Mouse (Mus musculus) forebrain, postnatal 0 days (tissue): Measurements from ENCODE around the gene Grk5. TPM values are rescaled to one million over a fixed set of nuclear protein-coding genes. Genes with fewer than 3 reads are reported as not detected.

ENCODE experiments used
- ATAC-seq: fragments of 200-750 bp; cut with Nextera tagmentation; 2 replicates; pipeline ENCODE4 v1.8.0; 2017; ENCODE audit warnings: mild to moderate bottlenecking, moderate library complexity
- DNase-seq: peaks from one replicate; pipeline ENCODE4 v3.0.0-alpha.2; 2015
- H3K27ac ChIP-seq: fragments of 300-500 bp; sonication (generic); 2 replicates; pipeline ENCODE4 v1.5.1; 2014; ENCODE audit warnings: low read depth, mild to moderate bottlenecking, antibody characterized with exemption, low read length, moderate library complexity, mixed read lengths
- H3K27me3 ChIP-seq: fragments of 300-500 bp; sonication (generic); 2 replicates; pipeline ENCODE4 v1.6.1; 2014; ENCODE audit warnings: mild to moderate bottlenecking, low read length, mixed read lengths; ENCODE audit not compliant: insufficient read depth
- H3K36me3 ChIP-seq: fragments of 300-500 bp; sonication (generic); 2 replicates; pipeline ENCODE4 v1.6.1; 2014; ENCODE audit warnings: mild to moderate bottlenecking, moderate library complexity; ENCODE audit not compliant: insufficient read depth
- H3K4me1 ChIP-seq: fragments of 300-500 bp; sonication (generic); 2 replicates; pipeline ENCODE4 v1.6.1; 2014; ENCODE audit warnings: antibody characterized with exemption; ENCODE audit not compliant: insufficient read depth
- H3K4me2 ChIP-seq: fragments of 300-500 bp; sonication (generic); 2 replicates; pipeline ENCODE4 v1.6.1; 2014; ENCODE audit warnings: low read depth, mild to moderate bottlenecking, moderate library complexity
- H3K4me3 ChIP-seq: fragments of 300-500 bp; sonication (generic); 2 replicates; pipeline ENCODE4 v1.5.1; 2014; ENCODE audit warnings: low read depth, low read length, mixed read lengths
- H3K9ac ChIP-seq: fragments of 300-500 bp; sonication (generic); 2 replicates; pipeline ENCODE4 v1.6.1; 2014; ENCODE audit warnings: mild to moderate bottlenecking
- H3K9me3 ChIP-seq: fragments of 300-500 bp; sonication (generic); 2 replicates; pipeline ENCODE4 v1.6.1; 2016; ENCODE audit warnings: low read length
- CTCF ChIP-seq: sonication (generic); IDR thresholded peaks from 2 replicates; pipeline ENCODE4 v1.5.1; 2016; ENCODE audit warnings: antibody characterized with exemption, control low read depth, low read depth
- WGBS: fragments of 180-500 bp; shearing (Covaris S2); extraction: QIAGEN DNeasy Blood & Tissue Kit; methylation state at CpG from one replicate; pipeline ENCODE4 v1.1.7; 2014; 5-methylcytosine and 5-hydroxymethylcytosine counted together
- polyA plus RNA-seq: library from polyadenylated mRNA; unstranded; fragments of >200 nt; fragmentation: Nextera tagmentation; extraction: Ambion mirVana; gene quantifications from 2 replicates; pipeline ENCODE4 v1.2.1, GENCODE M21; 2015
- total RNA-seq: library from RNA; depleted of rRNA; stranded (reverse); fragments of >200 nt; gene quantifications from 2 replicates; pipeline ENCODE4 v1.2.3, GENCODE M21; 2014

Grk5 gene
- total and polyA plus RNA-seq, 2 experiments from 2014 or later: 1.3 to 10.4 TPM

- no peaks in the 10 kb centered on the region for H3K27me3 ChIP-seq
- no peak for DNase-seq
- H3K4me3 ChIP-seq: no peak overlapping the region
- no peaks in the 10 kb centered on the region for H3K36me3 ChIP-seq
- TF ChIP-seq CTCF: no peak
- WGBS: 86% methylated on average over 2 of the region's 2 CpGs
- H3K4me2 ChIP-seq: no peak overlapping the region
- H3K9me3 ChIP-seq: no peaks in the 10 kb centered on the region
- no peak overlapping the region for H3K9ac ChIP-seq
- H3K27ac ChIP-seq: no peak overlapping the region
- no peaks in the 10 kb centered on the region for H3K4me1 ChIP-seq
- ATAC-seq: no peak
Measured at GRCm38 (mm10) chr19:60955131-60955530, 65.6 kb downstream of the Grk5 start.

- Histone ChIP-seq H3K27ac (no peak overlapping the region), H3K4me2 (no peak overlapping the region), H3K9me3 (no peaks in the 10 kb centered on the region), H3K27me3 (no peaks in the 10 kb centered on the region), H3K4me3 (no peak overlapping the region), H3K4me1 (no peaks in the 10 kb centered on the region), H3K9ac (no peak overlapping the region), H3K36me3 (no peaks in the 10 kb centered on the region)
- no peak for DNase-seq
- no peak for ATAC-seq
- no peak for TF ChIP-seq CTCF
- 94% methylated on average over 1 of the region's 1 CpGs for WGBS
Measured at GRCm38 (mm10) chr19:60955712-60956111, 66.2 kb downstream of the Grk5 start.

- Histone ChIP-seq H3K9ac (no peak overlapping the region), H3K27me3 (no peaks in the 10 kb centered on the region), H3K4me1 (no peaks in the 10 kb centered on the region), H3K27ac (no peak overlapping the region), H3K4me2 (no peak overlapping the region), H3K4me3 (no peak overlapping the region), H3K36me3 (no peaks in the 10 kb centered on the region), H3K9me3 (no peaks in the 10 kb centered on the region)
- no peak for TF ChIP-seq CTCF
- ATAC-seq: no peak
- DNase-seq: no peak
Measured at GRCm38 (mm10) chr19:60956198-60956750, 66.7 kb downstream of the Grk5 start.

- no peaks in the 10 kb centered on the region for H3K27me3 ChIP-seq
- H3K27ac ChIP-seq: no peak overlapping the region
- H3K4me2 ChIP-seq: no peak overlapping the region
- H3K9ac ChIP-seq: no peak overlapping the region
- 82% methylated on average over 1 of the region's 1 CpGs for WGBS
- no peaks in the 10 kb centered on the region for H3K36me3 ChIP-seq
- H3K9me3 ChIP-seq: no peaks in the 10 kb centered on the region
- TF ChIP-seq CTCF: no peak
- no peak for DNase-seq
- no peak overlapping the region for H3K4me3 ChIP-seq
- no peaks in the 10 kb centered on the region for H3K4me1 ChIP-seq
- no peak for ATAC-seq
Measured at GRCm38 (mm10) chr19:60959706-60960230, 70.2 kb downstream of the Grk5 start.

DNA sequence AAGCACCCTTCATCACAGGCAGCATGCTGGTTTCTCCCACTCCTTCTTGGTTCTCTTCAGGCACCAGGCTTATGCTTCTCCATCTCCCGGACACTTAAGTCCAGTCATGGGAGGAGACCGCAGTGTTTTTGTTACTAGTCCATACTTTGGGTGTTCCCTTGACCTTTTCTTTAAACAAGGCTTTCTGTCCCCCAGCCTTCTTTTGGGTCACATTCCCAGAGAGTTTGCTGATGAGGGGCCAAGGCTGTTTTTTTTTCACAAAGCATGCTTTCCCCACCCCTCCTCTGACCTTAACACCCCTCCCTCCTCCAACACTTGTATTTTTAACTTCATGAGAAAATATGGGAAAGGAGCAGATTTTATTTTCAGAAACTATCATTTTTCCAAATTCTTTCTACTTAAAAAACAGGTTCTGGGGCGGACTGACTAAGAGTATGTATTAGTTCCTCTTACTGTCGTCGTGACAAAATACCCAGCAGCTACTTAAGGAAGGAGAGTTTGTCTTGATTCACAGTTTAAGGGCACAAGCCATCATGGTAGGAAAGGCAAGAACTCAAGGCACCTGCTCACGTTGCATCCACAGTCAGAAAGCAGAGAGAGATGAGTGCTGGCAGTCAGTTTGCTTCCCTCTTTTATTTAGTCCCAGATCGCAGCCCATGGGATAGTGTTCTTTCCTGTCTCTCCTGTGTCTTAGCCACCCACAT, 73.0 kb downstream of the Grk5 start:
- Histone ChIP-seq H3K4me1 (no peaks in the 10 kb centered on the region), H3K27me3 (no peaks in the 10 kb centered on the region), H3K27ac (no peak overlapping the region), H3K4me2 (no peak overlapping the region), H3K9me3 (no peaks in the 10 kb centered on the region), H3K36me3 (no peaks in the 10 kb centered on the region), H3K9ac (no peak overlapping the region), H3K4me3 (no peak overlapping the region)
- DNase-seq (no peak), ATAC-seq (no peak)
- TF ChIP-seq CTCF: no peak
- WGBS: 89% methylated on average over 7 of the region's 7 CpGs

GRCm38 (mm10) chr19:60967909-60968308, 78.4 kb downstream of the Grk5 start:
- H3K9me3 ChIP-seq: no peaks in the 10 kb centered on the region

DNA sequence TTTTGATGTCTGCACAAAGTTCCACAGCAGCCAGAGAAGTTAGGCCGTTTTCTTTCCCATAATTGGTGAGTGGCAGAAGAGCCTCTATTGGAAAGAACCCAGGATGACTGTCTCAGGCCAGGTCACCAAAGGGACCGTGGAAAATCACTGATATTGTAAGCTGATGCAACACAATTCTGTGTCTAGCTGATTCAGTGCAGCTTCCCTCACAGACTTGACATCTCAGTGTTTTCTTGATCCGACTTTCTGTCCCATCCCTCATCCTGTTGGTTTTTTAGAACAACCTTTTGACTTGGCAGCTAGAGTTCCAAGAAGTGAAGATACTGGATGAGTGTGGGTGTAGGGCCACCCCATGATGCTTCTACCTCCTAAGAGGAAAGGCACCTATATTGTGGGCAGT, 80.9 kb downstream of the Grk5 start:
- no peaks in the 10 kb centered on the region for H3K36me3 ChIP-seq
- no peak for TF ChIP-seq CTCF
- 87% methylated on average over 3 of the region's 3 CpGs for WGBS
- no peak for DNase-seq
- no peaks in the 10 kb centered on the region for H3K9me3 ChIP-seq
- no peak for ATAC-seq
- H3K27ac ChIP-seq: no peak overlapping the region
- H3K4me2 ChIP-seq: no peak overlapping the region
- H3K4me1 ChIP-seq: no peaks in the 10 kb centered on the region
- H3K4me3 ChIP-seq: no peak overlapping the region
- H3K9ac ChIP-seq: no peak overlapping the region
- H3K27me3 ChIP-seq: no peaks in the 10 kb centered on the region

More at GRCm38 (mm10) chr19:60967909-60968308, 78.4 kb downstream of the Grk5 start:
- no peak for DNase-seq
- no peak overlapping the region for H3K27ac ChIP-seq
- no peak overlapping the region for H3K9ac ChIP-seq
- ATAC-seq: no peak
- no peaks in the 10 kb centered on the region for H3K27me3 ChIP-seq
- H3K36me3 ChIP-seq: no peaks in the 10 kb centered on the region
- 95% methylated on average over 1 of the region's 1 CpGs for WGBS
- no peak for TF ChIP-seq CTCF
- H3K4me1 ChIP-seq: no peaks in the 10 kb centered on the region
- H3K4me3 ChIP-seq: no peak overlapping the region
- H3K4me2 ChIP-seq: no peak overlapping the region
